Mouse (Mus musculus) forebrain, embryonic 10.5 days (tissue): ENCODE measurements at regions not wholly inside any gene's neighbourhood (a gene's known extent, or its start where the extent isn't known, plus 50 kb on each side); places are given as distances from the start of the nearest gene placed in this dataset.
A peak's percentile ranks its signal among the peaks of the same experiment; 100 is the strongest.
"Not testable (repeated sequence)": the region's sequence is repeated elsewhere in the genome, so short reads cannot be mapped to it uniquely, and the experiment has no call there.

Experiments
- DNase-seq: peaks from one replicate; pipeline ENCODE4 v3.0.0-alpha.2; 2017; ENCODE audit warnings: low spot score; ENCODE audit errors: extremely low spot score
- H3K27ac ChIP-seq: fragments of 300-500 bp; sonication (generic); 2 replicates; pipeline ENCODE4 v1.5.1; 2016; ENCODE audit warnings: mild to moderate bottlenecking
- H3K27me3 ChIP-seq: fragments of 300-500 bp; sonication (generic); 2 replicates; pipeline ENCODE4 v1.6.1; 2016; ENCODE audit warnings: mild to moderate bottlenecking; ENCODE audit not compliant: poor library complexity, severe bottlenecking
- H3K36me3 ChIP-seq: fragments of 300-500 bp; sonication (generic); replicated peaks from 2 replicates; pipeline ENCODE4 v1.6.1; 2016; ENCODE audit warnings: mild to moderate bottlenecking, moderate library complexity
- H3K4me1 ChIP-seq: fragments of 300-500 bp; sonication (generic); 2 replicates; pipeline ENCODE4 v1.6.1; 2016
- H3K4me3 ChIP-seq: fragments of 300-500 bp; sonication (generic); 2 replicates; pipeline ENCODE4 v1.5.1; 2016; ENCODE audit warnings: mild to moderate bottlenecking, moderate library complexity
- H3K9me3 ChIP-seq: fragments of 300-500 bp; sonication (generic); 2 replicates; pipeline ENCODE4 v1.6.1; 2016; ENCODE audit warnings: mild to moderate bottlenecking, moderate library complexity
- WGBS: fragments of 180-500 bp; shearing (Covaris S2); methylation state at CpG from one replicate; pipeline ENCODE4 v1.1.7; 2016; 5-methylcytosine and 5-hydroxymethylcytosine counted together

- Histone ChIP-seq H3K27ac (no peak overlapping the region), H3K4me1 (no peaks in the 10 kb centered on the region), H3K27me3 (no peaks in the 10 kb centered on the region), H3K36me3 (no peaks in the 10 kb centered on the region), H3K4me3 (no peak overlapping the region), H3K9me3 (no peaks in the 10 kb centered on the region)
- DNase-seq: no peak
- 80% methylated on average over 2 of the region's 2 CpGs for WGBS
Observed at GRCm38 (mm10) chr12:15594704-15595103, 222.0 kb downstream of the Trib2 start.

- H3K9me3 ChIP-seq, DNase-seq, H3K36me3 ChIP-seq, H3K27me3 ChIP-seq, H3K27ac ChIP-seq, H3K4me1 ChIP-seq, H3K4me3 ChIP-seq: not testable (repeated sequence)
- WGBS: 98% methylated on average over 2 of the region's 2 CpGs
Observed at GRCm38 (mm10) chr12:15587864-15588263, 228.9 kb downstream of the Trib2 start.

- no peak for DNase-seq
- 88% methylated on average over 4 of the region's 4 CpGs for WGBS
- Histone ChIP-seq H3K36me3 (no peaks in the 10 kb centered on the region), H3K4me3 (no peak overlapping the region), H3K4me1 (0 out of 2 replicates have a peak, but pooled peaks cover 5% of the 10 kb centered on the region), H3K9me3 (no peaks in the 10 kb centered on the region), H3K27me3 (no peaks in the 10 kb centered on the region), H3K27ac (no peak overlapping the region)
Observed at GRCm38 (mm10) chr12:15586706-15587442, 229.8 kb downstream of the Trib2 start.

GRCm38 (mm10) chr12:15585845-15586244 is 230.9 kb downstream of the Trib2 start:
- H3K27ac ChIP-seq: no peak overlapping the region
- H3K4me3 ChIP-seq: no peak overlapping the region
- no peak for DNase-seq
- no peaks in the 10 kb centered on the region for H3K27me3 ChIP-seq
- WGBS: 95% methylated on average over 1 of the region's 1 CpGs
- no peaks in the 10 kb centered on the region for H3K36me3 ChIP-seq
- no peaks in the 10 kb centered on the region for H3K9me3 ChIP-seq
- H3K4me1 ChIP-seq: 0 out of 2 replicates have a peak, but pooled peaks cover 5% of the 10 kb centered on the region

- DNase-seq: no peak
- H3K36me3 ChIP-seq: no peaks in the 10 kb centered on the region
- no peak overlapping the region for H3K27ac ChIP-seq
- no peaks in the 10 kb centered on the region for H3K27me3 ChIP-seq
- H3K4me1 ChIP-seq: 0 out of 2 replicates have a peak, but pooled peaks cover 5% of the 10 kb centered on the region
- no peaks in the 10 kb centered on the region for H3K9me3 ChIP-seq
- WGBS: 87% methylated on average over 4 of the region's 4 CpGs
- no peak overlapping the region for H3K4me3 ChIP-seq
Observed at GRCm38 (mm10) chr12:15584721-15585120, 232.0 kb downstream of the Trib2 start.

- Histone ChIP-seq H3K27me3 (no peaks in the 10 kb centered on the region), H3K36me3 (no peaks in the 10 kb centered on the region), H3K9me3 (no peaks in the 10 kb centered on the region), H3K4me1 (peaks cover 19% of the 10 kb centered on the region), H3K27ac (peak overlapping the region; percentile 84), H3K4me3 (no peak overlapping the region)
- no peak for DNase-seq
- 58% methylated on average over 4 of the region's 4 CpGs for WGBS
Observed at GRCm38 (mm10) chr12:15566785-15567109, 250.0 kb downstream of the Trib2 start.

- peak; percentile 40 for DNase-seq
- peaks cover 19% of the 10 kb centered on the region for H3K4me1 ChIP-seq
- no peaks in the 10 kb centered on the region for H3K27me3 ChIP-seq
- peak overlapping the region; percentile 84 for H3K27ac ChIP-seq
- WGBS: 17% methylated on average over 3 of the region's 3 CpGs
- H3K36me3 ChIP-seq: no peaks in the 10 kb centered on the region
- no peak overlapping the region for H3K4me3 ChIP-seq
- no peaks in the 10 kb centered on the region for H3K9me3 ChIP-seq
Observed at GRCm38 (mm10) chr12:15565941-15566784, 250.6 kb downstream of the Trib2 start.

- H3K36me3 ChIP-seq: no peaks in the 10 kb centered on the region
- no peak overlapping the region for H3K4me3 ChIP-seq
- WGBS: 64% methylated on average over 4 of the region's 4 CpGs
- H3K4me1 ChIP-seq: peaks cover 19% of the 10 kb centered on the region
- no peaks in the 10 kb centered on the region for H3K9me3 ChIP-seq
- H3K27ac ChIP-seq: no peak overlapping the region
- H3K27me3 ChIP-seq: no peaks in the 10 kb centered on the region
- DNase-seq: no peak
Observed at GRCm38 (mm10) chr12:15562826-15563225, 253.9 kb downstream of the Trib2 start.

GRCm38 (mm10) chr12:15555471-15555870 is 261.3 kb downstream of the Trib2 start:
- H3K9me3 ChIP-seq: no peaks in the 10 kb centered on the region

GRCm38 (mm10) chr12:15553681-15554007 is 263.1 kb downstream of the Trib2 start:
- Histone ChIP-seq H3K27me3 (no peaks in the 10 kb centered on the region), H3K9me3 (no peaks in the 10 kb centered on the region), H3K36me3 (no peaks in the 10 kb centered on the region), H3K4me1 (no peaks in the 10 kb centered on the region), H3K27ac (no peak overlapping the region), H3K4me3 (no peak overlapping the region)
- no peak for DNase-seq
- 82% methylated on average over 4 of the region's 4 CpGs for WGBS

More at GRCm38 (mm10) chr12:15555471-15555870, 261.3 kb downstream of the Trib2 start:
- H3K4me3 ChIP-seq: no peak overlapping the region
- no peak overlapping the region for H3K27ac ChIP-seq
- no peaks in the 10 kb centered on the region for H3K27me3 ChIP-seq
- no peak for DNase-seq
- no peaks in the 10 kb centered on the region for H3K4me1 ChIP-seq
- 89% methylated on average over 6 of the region's 6 CpGs for WGBS
- no peaks in the 10 kb centered on the region for H3K36me3 ChIP-seq

- no peak for DNase-seq
- Histone ChIP-seq H3K4me3 (no peak overlapping the region), H3K27ac (no peak overlapping the region), H3K36me3 (no peaks in the 10 kb centered on the region), H3K4me1 (no peaks in the 10 kb centered on the region), H3K9me3 (no peaks in the 10 kb centered on the region), H3K27me3 (no peaks in the 10 kb centered on the region)
- 88% methylated on average over 6 of the region's 6 CpGs for WGBS
Observed at GRCm38 (mm10) chr12:15552979-15553680, 263.6 kb downstream of the Trib2 start.

- Histone ChIP-seq H3K36me3 (no peaks in the 10 kb centered on the region), H3K27me3 (no peaks in the 10 kb centered on the region), H3K4me3 (no peak overlapping the region), H3K9me3 (no peaks in the 10 kb centered on the region), H3K4me1 (no peaks in the 10 kb centered on the region), H3K27ac (no peak overlapping the region)
- no peak for DNase-seq
- 82% methylated on average over 2 of the region's 2 CpGs for WGBS
Observed at GRCm38 (mm10) chr12:15552210-15552609, 264.5 kb downstream of the Trib2 start.
